Mouse (Mus musculus): Measurements from ENCODE around the gene Metap1.
A peak's percentile ranks its signal among the peaks of the same experiment; 100 is the strongest.

Gene Metap1

GRCm38 (mm10) chr3:138448077-138448860 lies 41.0 kb downstream of the Metap1 start:
- DNase-seq = no peak

GRCm38 (mm10) chr3:138443465-138443771 lies 45.9 kb downstream of the Metap1 start:
- no peak for DNase-seq

- peak; percentile 92 for DNase-seq
These were observed 46.5 kb downstream of the Metap1 start, which contains the start of gene Adh5 for GRCm38 (mm10) chr3:138442612-138443464. Adh5 (plus strand) TSS chr3:138443093.

GRCm38 (mm10) chr3:138442203-138442602 lies 47.1 kb downstream of the Metap1 start:
- no peak for DNase-seq

GRCm38 (mm10) chr3:138438716-138439115 lies 50.6 kb downstream of the Metap1 start:
- DNase-seq = no peak

- peak; percentile 50 for DNase-seq
These were observed 57.5 kb downstream of the Metap1 start for GRCm38 (mm10) chr3:138431835-138432234.

- DNase-seq = no peak
These were observed 58.8 kb downstream of the Metap1 start for GRCm38 (mm10) chr3:138430360-138430976.

GRCm38 (mm10) chr3:138424247-138424646 lies 65.1 kb downstream of the Metap1 start:
- no peak for DNase-seq

GRCm38 (mm10) chr3:138423664-138424063 lies 65.7 kb downstream of the Metap1 start:
- no peak for DNase-seq

- DNase-seq = no peak
These were observed 68.9 kb downstream of the Metap1 start for GRCm38 (mm10) chr3:138420385-138420784.

- no peak for DNase-seq
These were observed 69.9 kb downstream of the Metap1 start for GRCm38 (mm10) chr3:138419369-138419768.

GRCm38 (mm10) chr3:138415121-138415690 lies 74.1 kb downstream of the Metap1 start, which contains the start of gene Adh4:
Adh4 (plus strand) TSS chr3:138415466.
- no peak for DNase-seq

GRCm38 (mm10) chr3:138410211-138410610 lies 79.1 kb downstream of the Metap1 start:
- no peak for DNase-seq

- no peak for DNase-seq
These were observed 79.7 kb downstream of the Metap1 start for GRCm38 (mm10) chr3:138409585-138409984.

All from lung, postnatal 36 days (tissue).